Mouse (Mus musculus) layer of hippocampus, adult 11-12 months (tissue): ENCODE measurements around the gene Stx7.
A peak's percentile ranks its signal among the peaks of the same experiment; 100 is the strongest.
"Not testable (repeated sequence)": the region's sequence is repeated elsewhere in the genome, so short reads cannot be mapped to it uniquely, and the experiment has no call there.

Experiments
- DNase-seq: peaks from one replicate; pipeline ENCODE4 v3.0.0; 2022; ENCODE audit warnings: low spot score

The Stx7 gene

DNA sequence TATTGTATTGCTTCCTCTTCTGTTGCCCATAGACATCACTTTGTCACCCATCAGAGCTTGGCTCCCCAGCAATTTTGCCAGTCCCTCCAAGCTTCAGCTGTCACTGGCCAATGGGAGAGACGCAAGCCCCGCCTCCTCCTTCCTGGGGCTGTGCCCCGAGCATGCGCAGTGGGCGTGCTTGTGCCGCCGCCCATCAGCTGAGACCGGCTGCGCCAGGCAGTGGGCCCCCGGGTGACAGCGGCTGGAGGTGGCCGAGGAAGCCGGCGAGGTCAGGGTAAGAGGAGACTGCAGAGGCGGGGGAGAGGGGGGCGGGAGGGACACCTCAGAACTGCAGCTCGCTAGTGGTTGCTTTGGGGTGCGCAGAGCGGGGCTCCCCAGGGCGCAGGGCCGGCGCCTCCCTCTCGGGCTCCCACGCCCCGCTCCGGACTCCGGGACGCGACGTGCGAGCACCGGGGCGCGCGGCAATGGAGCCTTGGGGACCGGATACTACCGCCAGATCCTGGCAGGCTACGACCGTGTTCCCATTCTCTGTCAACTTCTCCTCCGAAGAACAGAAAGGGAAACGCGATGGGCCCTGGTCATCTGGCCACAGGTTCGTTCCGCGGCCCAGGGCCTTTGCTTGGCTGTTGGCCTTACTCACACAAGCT is at the start of gene Stx7:
Gene Stx7 (plus strand): TSS at position 168 of the 647 bp plus-strand sequence.
- peak; percentile 94 for DNase-seq

DNA sequence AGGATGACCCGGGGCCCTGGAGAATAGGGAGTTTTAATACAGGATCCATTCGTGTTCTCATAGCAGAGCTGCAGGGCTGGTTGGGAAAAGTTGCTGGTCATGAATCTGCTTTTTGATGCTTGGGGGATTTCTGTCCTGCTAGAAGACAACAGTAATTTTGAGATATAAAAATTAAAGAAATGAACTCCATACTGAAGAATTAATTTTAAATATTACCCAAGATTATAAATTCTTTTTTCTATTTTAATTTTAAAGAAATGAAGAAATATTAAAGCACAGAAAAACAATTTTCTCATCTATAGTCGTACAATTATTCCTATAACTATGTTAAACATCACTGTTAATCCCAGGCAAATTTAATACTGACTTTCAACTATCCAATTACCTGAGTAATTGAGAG is 47.3 kb upstream of the Stx7 start, which contains the start of gene Taar8c:
Gene Taar8c (minus strand): TSS at position 101 of the 400 bp plus-strand sequence.
- DNase-seq, result not testable (repeated sequence)

DNA sequence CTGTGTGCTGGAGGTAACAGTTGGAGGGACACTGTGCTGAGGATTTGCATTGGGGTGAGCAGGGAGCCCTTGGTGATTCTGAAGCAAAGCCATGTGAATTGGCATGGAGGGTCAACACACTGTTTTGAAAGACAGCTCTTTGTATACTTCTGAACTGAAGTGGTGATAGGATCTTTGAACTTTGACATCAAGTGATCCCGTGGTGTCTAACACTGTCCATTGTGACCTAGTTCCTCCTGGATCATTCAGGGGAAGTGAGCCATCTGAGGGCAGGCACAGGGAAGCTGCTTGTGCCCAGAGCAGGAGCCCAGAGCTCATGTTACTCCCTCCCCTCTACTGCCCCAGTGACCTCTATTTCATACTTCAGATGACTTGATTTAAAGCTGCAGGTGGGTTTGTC is 45.8 kb upstream of the Stx7 start:
- not testable (repeated sequence) for DNase-seq

DNA sequence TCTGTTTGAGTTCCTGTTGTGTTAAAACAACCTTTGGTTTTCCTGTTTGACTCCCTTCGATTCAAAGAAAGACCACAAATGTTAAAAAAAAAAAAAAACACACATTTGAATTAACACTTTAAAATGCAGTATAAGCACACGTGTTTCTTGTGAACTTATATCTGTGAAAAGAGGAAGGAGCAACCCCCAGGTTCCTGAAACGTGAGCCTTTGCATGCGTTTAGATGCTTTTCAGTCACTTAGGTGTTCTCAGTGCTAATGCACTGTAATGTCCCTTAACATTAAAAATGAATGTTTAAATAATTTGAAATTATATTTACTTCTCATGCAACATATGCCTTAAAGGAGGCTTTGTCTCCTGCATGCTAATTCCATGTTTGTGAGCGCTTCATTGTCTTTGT is 41.4 kb upstream of the Stx7 start:
- no peak for DNase-seq

DNA sequence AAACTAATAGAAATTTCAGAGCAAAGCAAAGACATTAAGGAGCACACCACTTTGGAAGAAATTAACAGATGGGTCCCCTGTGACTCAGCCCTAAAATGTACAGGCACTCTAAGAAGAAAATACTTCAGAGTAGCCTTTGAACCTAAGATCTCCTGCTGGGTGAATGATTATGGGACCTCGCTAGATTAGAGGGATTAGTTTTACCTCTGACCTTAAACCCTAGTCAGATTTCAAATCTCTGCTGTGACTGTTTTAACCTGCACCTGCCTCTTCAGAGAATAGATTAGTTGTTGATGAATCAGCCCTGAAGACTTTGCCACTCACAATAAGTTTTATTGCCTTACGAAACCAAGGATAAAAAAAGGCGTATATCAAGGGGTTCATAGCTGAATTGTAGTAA is 40.9 kb upstream of the Stx7 start:
- DNase-seq, result no peak

DNA sequence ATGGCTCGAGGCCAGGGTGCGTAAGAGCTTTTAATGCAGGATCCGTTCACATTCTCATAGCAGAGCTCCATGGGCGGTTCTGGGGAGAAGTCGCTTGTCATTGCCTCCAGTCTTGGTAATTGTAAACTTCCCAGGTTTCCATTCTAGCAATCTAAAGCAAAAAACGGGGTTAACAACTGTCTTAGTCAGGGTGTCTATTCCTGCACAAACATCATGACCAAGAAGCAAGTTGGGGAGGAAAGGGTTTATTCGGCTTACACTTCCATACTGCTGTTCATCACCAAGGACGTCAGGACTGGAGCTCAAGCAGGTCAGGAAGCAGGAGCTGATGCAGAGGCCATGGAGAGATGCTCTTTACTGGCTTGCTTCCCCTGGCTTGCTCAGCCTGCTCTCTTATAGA is 39.7 kb upstream of the Stx7 start, which contains the start of gene Taar9:
Gene Taar9 (minus strand): TSS at position 101 of the 400 bp plus-strand sequence.
- not testable (repeated sequence) for DNase-seq

DNA sequence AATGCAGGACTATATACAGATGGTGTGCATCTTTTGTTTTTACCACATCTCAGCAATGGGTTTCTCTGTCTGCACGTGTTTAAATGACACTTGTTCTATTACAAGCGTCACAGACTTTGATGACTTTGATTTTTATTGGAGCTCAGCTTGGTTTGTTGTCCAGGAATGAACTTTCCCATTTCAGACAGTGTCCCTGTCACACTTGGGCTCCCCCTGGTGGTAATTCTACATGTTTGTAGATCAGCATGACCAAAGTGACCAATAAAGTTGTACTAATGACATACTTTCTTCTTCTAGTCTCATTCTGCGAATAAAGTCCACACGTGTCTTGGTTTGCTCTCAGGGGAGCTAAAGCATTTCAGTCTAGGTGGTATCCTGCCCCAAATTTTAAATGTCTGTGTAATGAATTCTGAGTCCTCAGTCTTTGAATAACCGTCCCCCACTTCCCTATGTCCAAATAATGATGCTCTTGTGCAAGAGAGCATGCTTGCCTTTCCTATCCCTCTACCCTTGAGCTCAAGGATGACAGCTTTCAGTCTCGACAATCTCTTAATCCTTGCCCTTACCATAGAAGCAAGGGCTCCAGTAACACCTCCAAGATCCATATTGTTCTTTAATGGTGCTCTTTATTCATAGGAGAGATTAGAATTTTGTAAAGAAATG is 37.9 kb upstream of the Stx7 start:
- DNase-seq, result peak; percentile 36

DNA sequence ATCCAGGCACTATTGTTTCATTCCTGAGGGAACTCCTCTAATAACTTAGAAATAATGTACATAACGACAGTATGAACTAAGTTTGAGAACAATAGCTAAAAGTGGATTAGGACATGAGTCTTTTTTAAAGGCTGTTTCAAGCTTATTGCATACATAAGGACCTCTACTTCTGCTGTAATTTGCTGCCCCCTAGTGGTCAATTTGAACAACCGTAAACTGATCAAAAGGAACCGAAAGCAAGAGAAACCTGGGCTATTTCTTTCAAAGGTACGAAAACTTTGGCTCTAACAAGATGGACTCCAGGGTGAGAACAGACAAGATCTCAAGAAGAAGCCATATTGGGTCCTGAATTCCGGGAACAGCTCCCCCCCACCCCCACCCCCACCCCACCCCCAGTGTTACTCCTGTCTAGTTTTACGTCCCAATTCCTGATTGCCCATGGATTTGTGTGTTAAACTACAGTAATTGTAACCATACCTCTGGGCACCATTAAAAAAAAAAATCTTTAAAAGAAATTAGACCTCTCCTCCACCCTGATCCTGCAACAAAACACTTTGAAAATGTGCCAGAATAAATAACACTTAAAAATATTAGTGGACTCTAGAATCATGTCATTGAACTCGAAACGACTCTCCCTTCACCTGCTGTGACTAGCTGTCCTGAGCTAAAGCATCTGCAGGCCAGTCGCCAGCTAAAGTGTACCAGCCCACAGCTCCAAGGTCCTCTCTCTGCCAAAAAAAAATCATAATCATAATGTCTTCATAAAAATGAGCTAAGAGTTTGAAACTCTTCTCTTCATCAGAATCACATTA is 17.4 kb upstream of the Stx7 start:
- DNase-seq, result peak; percentile 68

DNA sequence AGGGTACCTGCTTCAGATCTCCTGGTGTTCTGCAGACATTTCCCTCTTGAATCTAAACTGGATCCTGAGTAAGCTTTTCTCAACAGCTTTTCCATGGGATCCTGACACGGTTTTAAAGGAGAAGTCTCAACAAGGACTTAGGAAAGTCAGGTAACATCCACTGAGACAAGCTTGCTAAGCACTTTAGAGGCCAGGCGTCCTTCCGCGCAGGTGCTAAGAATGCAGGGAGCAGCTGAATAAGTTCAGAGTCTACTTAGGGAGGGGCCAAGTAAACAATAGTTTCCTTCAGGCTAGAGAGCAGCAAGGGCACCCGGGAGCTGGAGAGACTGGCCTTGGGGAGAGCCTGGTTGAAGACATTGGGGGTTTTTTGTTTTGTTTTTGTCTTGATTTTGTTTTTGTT is 16.8 kb upstream of the Stx7 start:
- DNase-seq, result no peak

DNA sequence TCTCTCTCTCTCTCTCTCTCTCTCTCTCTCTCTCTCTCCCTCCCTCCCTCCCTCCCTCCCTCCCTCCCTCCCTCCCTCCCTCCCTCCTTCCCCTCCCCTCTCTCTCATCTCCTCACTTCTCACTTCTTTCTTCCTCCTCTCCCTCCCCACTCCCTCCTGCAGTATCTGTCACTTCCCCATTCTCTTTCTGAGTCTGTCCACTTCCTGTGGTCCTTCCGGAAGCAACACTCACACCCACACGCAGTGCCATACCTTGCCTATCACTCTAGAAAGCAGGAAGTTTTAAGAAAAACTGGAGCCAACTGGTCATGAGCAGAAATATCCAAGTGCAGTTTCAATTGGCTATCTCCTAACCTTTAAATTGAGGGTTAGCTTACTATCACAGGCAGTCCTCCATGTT is 16.0 kb upstream of the Stx7 start:
- DNase-seq, result no peak

DNA sequence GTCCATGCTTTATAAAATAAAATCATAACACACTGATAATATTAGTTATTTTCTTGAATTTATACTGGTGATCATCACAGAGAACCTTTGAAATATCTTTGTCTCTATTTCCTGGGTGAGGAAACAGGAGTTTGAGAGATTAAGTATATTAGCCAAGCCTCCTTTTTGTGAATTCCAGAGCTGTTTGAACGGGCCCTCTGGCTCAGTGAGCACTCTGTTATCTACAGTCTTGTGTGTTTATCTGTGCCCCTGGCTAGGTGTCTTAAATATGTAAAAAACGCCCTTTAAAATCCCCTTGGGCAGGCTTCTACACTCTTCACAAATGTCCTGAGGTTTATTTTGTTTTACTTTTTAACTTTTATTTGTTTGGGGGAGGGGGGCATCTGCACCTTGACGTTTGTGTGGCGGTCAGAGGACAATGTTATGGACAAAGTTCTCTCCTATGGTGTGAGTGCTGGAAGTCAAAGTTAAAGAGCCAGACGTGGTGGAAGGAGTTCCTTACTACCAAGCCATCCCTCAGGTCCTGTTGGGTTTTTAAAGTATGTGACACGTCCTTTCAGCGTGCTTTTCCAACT is 14.9 kb upstream of the Stx7 start:
- DNase-seq, result no peak

DNA sequence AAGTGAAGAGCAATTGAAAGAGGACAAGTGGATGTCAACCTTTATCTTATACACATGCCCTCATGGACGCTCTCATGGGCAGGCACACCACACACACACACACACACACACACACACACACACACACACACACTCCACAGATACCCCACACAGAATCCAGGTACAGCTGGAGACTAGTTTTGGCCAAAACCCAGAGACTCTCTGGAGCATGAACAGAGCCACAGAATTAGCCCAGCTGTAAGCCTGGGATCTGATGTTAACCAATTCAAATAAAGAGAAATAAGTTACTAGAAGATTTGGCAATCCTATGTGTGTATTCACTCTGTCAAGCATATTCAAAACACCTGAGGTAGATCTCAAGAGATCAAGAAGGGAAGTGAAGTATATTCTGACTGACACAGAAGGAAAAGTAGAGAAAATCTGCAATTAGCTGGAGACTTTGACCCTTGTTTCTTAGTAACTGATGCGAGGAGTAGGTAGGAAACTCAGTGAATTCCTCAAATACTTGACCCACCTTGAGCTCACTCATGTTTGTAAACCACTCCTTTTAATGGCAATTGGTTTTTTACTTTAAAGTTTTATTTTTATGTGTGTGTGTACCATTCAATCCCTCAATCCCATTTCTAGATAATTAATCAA is 10.4 kb upstream of the Stx7 start:
- DNase-seq, result no peak

DNA sequence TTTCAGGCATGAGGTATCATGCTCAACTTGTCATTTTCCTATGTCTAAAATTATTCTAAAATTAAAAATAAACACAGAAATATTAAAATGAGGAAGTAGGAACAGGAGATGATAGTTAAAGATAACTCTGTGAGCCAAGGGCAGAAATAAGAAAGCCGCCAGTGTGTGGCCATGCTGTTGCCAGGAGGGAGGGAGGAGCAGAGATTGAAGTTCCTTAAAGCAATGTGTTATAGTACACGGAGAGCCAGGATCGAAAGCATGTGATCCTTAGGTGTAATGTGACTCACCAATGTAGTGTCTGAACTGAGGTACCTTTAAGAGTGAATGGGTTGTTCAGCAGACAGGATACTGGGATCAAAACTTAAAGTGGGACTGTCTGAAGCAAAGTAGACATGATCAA is 6.4 kb upstream of the Stx7 start:
- no peak for DNase-seq

DNA sequence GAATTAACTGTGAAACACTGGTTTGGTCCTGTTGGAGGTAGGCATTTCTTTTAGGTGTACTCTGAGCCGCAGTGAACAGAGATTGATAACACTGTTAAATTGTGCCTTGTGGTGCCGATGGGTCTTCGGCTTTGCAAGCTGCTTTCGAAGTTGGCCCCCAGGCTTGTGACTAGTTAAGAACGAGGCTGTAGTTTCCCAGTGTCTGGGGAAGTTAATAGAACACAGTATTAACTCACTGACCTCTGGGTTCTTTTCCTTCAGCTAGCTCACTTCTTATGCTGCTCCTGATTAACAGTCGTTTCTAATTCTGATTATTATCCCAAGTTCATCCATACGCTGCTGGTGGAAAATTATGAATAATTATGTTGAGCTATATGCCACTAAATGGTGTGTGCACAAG is 984 bp downstream of the Stx7 start:
- DNase-seq, result no peak

DNA sequence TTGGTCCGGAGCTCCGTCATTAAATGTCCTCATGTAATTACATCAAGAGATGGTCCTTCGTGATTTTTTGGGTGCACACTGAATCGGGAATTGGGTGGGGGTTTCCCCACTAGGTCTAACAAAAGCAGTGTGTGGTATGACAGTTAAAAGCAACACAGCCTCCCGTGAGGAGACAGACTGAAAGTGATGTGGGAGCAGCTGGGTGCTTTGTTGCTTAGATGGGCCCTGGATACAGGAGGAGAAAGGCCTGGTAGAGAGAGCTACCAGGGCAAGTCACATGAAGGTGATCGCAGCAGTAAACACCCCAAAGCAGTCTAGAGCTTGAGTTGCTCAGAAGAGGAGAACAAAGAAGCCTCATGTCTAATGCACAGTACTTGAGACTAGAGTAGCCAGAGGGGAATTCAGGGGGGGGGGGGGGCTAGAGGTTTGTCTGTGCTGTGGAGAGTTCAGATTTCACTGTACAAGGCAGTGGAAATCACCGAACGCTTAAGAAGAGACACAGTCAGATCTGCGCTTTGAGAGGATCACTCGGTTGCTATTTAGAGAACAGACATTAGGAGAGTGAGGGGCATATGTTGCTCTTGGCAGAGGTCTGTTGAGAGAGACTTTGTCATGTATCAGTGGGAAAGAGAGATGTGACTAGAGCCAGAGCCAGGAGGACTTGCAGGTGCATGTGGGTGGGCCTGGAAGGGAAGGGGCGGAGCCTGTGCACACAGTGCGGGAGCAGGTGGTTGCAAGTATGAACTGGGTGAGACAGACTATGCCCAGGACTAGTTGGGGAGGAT is 9.6 kb downstream of the Stx7 start:
- DNase-seq, result no peak

DNA sequence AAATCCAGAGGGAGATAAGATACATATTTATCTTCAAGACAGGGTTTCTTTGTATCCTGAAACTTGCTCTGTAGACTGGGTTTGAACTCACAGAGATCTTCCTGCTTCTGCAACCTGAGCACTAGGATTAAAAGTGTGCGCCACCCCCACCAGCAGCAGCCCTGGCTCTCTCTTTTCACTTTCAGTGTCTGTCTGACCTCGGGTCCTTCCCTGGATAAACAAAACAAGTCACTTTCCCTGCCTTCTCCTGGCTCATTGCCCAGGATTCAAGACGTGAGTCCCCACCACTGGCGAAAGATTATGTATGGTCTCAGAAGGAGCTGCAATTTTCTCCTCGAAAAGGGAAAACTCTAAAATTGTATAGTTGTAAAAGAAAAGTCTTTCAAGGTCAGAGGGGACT is 10.5 kb downstream of the Stx7 start:
- DNase-seq, result no peak

DNA sequence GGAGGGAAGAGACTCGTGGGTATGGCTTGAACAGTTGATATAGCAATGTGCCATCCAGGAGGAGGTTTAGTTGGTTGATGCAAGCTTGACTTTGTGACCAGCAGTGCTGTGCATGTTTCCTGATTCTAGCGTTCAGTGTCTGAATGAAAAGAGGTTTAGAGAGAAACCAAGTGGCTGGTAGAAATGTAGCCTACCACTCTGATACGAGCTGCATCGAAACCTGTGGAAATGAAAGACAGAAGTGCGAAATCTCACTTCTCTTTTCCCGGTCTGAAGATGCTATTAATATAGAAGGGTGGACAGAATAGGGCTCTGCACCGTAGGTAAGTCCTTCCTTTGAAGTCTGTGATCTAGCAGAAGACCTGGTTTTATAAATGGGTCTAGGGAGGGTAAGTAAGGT is 11.2 kb downstream of the Stx7 start:
- DNase-seq, result no peak

DNA sequence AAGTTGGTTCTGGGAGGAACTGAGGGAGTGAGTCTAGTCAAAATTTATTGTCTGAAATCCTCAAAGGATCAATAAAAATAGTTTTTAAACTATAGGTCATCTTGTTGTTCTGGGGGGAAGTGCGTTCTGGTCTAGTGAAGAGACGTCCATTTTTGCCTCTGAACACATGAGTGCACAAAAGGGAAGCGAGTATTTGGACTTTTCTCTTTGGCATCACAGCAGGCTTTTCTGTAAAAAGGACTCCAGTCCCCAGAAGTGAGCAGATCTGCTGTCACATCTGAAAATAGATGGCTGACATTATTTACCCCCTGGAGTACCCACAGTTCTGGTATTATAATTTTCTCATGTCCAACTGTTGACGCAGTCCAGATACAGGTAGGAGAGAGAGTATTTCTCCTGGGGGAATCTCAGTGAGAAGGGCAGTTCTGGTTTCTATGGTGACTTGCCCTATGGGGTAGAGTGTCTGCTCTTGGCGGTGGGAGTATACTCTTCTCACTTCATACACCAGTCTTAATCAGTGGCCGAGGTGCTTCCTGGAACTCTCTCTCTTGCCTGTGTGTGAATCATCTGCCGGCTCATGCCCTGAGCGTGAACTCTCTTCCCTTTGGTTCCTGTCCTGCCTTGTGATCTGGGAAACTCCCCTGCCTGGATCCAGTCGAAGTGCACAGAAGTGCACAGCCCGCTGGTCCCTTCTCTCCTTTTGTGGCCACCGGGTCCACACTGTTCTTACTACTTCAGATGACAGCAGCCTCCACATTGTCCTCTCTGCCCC is 15.2 kb downstream of the Stx7 start:
- DNase-seq, result no peak

DNA sequence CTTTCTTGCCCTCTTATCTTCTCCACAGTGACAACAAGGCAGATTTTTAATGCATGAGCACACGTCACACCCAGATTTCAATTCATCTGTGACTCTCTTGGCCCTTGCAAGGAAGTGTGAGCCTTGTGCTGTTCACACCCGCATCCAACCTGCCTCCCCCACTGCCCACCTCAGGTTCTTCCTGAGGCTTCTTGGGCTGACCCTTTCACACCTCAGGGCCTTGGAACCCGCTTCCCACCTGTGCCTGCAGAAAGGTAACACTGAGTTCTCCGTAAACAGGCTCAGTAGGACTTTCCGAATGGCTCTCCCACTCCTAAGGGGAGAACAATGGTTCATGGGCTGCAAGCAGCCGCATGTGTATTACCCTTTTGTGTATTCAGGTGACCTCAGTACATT is 15.8 kb downstream of the Stx7 start:
- DNase-seq, result no peak

DNA sequence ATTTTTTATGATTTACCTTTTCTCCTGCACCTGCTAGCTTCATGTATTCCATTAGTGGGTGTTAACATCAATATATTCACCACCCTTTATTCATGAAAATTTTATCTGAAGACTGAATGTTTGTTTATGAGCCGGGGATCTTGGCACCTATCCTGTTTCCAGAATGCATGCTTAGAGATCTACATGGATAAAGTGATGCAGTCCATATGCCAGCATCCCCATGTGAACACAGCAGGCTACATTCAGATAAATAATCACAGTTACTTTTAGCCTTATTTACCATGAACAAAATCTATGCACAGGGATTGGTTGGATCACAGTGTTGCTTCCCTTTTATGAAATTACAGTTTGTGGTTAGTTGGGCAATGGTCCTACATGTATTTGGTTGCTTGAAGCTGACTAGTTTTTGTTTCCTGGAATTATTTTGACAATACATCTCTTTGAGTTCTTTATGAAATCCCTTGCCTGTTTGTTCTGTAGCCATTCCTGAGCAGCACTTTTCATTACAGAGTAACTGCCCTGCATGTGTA is 16.5 kb downstream of the Stx7 start:
- no peak for DNase-seq
